Mouse (Mus musculus) brain, adult 2 months (tissue): Measurements from ENCODE around the gene Mlip.
A peak's percentile ranks its signal among the peaks of the same experiment; 100 is the strongest.

ENCODE experiments used
- DNase-seq: peaks from one replicate; pipeline ENCODE4 v3.0.0; 2011; ENCODE audit warnings: low read depth, low spot score

Gene Mlip

DNA sequence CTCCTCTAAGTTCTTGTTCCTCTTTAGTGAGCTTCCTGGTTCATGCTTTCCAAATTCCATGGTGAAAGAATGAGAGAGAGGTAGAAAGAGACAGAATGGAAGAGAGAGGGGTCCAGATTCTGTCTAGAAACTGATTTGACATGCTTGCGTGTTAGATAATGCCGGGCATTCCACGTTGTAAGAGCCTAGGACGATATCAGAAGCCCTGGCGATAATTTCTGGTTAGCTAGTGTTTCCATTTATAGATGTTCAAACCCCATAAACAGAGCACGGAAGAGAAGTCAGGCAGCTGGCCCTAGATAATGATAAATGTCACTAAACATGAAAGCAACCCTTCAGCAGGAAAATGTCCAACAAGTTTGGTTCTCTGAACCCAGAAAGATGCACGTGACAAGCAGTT, 5.1 kb downstream of the Mlip start:
- no peak for DNase-seq

DNA sequence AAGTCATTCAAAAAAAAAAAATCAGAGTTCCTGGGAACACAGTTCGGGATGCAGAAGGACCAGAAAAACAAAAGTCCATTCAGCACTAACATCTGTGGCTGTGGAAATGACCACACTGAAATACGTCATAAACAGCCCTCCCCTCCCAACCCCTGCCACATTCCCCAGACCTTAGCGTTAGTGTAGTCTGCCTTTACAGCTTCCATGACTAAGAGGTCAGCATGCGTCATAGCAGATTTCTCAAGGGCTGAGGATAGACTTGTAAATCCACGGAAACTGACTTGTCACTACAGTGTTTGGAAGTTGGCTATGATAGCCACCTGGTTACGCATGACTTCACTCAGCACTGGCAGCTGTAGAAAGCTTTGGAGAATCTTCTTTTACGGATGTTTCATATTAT, 8.5 kb downstream of the Mlip start:
- DNase-seq = no peak

DNA sequence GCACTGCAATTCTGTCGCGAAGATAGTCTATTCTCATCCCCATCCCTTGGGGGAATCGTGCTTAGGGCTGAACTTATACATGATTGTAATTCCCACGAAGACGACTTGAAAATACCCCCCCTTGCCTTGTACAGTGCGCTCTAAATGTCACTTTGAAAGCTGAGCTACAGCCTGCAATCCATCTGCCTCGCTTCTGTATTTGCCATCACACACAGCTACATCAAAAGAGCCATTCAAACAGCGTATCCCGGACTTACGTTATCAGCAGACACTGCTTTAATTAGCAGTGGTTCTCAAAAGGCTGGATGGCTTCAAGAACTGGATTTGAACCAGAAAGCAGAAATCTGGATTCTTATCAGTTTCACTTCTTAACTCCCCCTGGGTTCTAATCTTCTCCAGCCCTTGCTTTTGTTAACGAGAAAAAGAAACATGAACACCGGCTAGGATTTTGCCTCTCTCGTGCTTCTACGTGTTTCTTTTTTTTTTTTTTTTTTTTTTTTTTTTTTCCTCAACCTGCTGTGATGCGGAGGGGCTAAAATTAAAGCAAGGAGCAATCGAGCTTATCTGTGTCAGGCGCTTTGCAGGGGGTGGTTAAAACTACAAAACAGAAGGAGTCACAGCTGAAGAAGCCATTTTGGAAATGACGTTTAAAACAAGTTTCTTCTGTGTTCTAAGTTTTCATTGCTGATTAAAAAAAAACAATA, 12.5 kb downstream of the Mlip start:
- peak; percentile 86 for DNase-seq

DNA sequence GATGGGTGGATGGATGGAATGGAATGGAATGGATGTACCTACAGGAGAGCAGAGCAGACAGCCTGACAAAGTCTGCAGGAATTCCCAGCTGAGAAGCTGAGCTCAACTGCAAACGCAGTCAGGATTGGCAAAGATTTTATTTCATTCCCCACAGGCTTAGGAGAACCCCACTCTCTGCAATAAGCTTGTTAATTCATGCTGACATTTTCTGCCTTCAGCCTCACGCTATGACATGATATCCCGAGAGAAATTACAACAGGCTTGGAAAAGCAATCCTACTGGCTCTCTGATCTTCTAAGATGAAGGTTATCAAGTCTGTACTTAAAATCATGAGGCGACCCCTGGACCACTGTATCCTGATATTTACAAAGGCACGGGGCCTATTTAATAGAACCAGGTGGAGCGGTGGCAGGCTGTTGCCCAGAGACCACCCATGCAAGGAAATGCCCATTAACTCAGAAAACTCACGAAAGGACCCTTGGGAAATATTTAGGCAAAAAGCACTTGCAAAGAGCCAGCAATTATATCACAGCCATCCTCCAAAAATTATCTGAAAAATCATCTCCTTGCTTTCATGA, 13.1 kb downstream of the Mlip start:
- peak; percentile 67 for DNase-seq

DNA sequence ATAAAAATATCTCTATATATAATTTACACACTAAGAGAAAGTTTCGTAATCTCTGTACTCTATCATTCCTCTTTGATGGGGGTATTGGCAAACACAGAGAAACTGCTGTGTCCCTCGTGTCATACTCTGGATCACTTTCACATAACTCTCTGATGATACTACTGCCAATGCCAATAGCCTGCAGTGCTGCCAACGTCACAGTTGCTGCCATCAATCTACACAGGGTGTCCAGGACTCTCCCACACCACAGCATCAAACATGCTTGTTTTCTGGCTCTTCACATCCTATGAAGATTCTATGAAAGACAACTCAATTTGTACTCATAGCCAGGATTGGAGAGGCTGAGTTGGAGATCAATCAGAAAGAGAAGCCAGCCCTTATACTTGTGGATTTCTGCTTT, 17.4 kb downstream of the Mlip start:
- DNase-seq = no peak

DNA sequence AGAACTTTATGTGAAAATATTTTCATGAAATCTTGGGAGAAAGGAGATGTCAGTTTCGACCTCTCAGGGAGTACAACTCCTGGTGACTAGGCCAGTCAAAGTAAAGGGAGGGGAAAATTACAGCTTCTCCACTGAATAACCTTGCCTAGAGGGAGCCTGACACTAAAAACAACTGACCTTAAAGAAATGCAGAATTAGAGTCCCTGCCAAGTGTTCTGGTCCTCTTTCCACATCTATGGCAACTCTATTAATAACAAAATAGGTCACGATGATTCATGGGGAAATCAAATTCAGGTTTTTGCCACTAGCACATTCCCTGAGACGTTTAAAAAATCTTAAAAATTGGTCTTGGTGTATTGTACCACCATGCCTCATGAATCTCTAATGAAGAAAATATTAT, 34.4 kb downstream of the Mlip start:
- peak; percentile 32 for DNase-seq

DNA sequence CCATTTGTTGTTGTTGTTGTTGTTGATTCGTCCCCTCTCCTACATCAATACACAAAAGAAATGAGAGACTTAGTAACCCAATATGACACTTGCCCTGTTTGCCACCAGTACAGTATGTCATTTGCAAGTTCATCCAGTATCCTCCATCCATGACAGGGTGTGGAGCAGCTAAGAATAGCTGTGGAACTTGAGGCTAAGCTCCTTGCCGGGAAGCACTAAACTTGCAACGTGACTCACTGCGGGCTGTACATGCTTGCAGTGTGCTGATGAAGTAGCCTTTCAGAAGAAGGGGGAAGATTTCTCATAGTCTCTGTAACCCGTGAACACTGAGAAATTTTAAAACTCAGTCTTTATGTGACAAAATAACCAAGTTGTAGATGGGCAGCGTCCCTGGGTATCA, 42.2 kb downstream of the Mlip start:
- peak; percentile 47 for DNase-seq

DNA sequence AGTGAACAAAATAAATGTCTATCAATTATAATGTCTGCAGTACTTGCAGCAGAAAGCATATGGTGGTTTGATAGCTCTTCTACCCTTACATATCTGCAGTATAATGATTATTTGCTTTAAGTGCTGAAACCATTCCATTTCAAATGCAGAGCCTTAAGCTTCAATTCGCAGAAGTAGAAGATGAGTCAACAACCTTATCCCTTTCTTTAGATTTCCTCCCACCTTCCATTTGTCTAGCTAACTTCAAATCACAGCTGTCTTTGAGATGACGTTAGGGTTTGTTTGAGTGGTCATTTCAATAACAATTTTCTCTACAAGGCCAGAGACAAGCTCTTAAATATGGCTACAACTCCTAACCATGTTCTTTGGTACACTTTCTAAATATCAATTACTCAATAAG, 47.4 kb downstream of the Mlip start:
- DNase-seq = peak; percentile 51

DNA sequence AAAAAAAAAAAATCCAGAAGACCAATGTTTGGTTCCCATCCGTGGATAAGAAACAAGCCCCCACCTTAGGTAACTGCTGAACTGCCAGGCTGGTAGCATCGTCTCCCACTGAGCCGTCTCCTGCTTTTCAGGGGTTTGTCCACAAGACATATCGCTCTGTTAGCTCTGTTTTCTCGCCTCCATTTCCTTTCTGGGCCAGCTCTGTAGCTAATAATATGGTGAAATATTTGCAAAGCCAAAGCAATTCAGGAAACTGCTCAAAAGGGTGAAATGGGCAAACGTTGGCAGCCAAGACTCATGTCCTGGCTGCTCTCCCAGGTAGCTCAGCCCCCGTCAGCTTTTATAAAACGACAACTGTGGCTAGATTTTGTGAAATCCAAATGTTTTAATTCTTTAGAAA, 50.4 kb downstream of the Mlip start:
- peak; percentile 59 for DNase-seq

DNA sequence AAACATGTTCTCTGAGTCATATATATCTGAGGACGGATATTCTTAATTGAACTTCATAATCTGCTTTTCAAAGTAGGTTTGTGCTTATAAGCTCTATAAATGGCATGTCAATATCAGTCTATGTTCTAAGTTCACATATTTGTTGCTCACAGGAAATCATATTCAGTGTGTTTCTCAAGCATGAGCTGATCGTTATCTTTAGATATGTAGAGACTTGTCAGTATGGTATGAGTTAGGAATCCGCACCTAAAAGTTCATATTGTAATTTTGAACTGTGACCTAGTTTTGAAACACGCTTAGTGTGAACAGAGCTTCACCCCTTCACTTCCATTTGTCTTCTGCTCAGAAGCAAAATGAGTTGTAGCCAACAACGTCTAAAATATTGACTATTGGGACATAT, 64.8 kb downstream of the Mlip start:
- DNase-seq = no peak

DNA sequence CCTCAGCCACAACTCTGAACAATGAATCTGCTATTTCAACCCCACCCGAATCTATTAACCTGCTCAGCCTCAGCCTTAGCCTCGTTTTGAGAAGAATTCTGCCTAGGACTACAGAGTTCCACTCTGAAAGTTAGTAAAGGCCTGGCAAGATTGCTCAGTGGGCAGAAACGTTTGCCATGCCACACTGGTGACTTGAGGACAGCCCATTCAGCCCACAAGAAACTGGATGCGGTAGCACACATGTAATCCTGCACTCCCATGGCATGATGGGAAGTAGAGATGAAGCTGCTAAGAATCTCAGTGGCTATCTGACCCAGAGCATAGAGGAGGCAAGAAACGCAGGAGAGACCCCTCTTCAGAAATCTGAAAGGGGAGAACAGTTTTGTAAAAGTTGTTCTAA, 73.4 kb downstream of the Mlip start:
- no peak for DNase-seq

DNA sequence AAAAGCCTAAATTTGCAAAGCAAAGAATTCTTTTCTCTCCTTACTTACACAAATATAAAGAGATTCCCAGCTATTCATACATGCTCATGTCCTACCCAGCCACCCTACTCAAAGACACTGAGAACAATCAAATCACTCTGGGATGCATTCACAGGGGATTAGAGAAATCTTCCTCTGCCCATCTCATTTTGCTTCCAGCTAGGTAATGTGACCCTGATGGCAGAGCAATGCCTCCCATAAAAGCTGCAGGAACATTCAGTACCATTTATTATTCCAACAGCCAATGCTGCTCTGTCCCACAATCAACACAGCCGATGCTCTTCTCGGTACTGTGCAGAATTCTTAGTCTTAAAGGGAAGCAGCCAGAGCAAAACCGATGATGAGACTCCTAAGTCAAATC, 74.7 kb downstream of the Mlip start:
- DNase-seq = peak; percentile 40

DNA sequence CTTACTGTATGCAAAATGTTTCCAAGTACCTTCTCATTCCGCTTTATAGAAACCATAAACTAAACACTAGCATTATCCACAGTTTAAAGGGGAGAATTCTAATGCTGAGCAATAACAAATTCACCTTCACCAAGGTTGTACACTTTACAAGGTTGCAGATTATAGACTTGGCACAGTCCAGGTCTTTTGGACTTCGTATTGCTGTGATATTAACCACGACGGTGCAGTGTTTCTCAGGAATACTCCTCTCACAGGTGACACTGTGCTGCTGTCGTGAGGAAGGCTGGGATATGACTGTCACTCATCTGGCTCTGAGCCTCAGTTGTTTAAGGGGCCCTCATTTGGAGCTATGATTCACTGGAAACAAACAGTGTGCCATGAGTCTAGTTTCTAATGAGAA, 75.5 kb downstream of the Mlip start:
- DNase-seq = peak; percentile 27

DNA sequence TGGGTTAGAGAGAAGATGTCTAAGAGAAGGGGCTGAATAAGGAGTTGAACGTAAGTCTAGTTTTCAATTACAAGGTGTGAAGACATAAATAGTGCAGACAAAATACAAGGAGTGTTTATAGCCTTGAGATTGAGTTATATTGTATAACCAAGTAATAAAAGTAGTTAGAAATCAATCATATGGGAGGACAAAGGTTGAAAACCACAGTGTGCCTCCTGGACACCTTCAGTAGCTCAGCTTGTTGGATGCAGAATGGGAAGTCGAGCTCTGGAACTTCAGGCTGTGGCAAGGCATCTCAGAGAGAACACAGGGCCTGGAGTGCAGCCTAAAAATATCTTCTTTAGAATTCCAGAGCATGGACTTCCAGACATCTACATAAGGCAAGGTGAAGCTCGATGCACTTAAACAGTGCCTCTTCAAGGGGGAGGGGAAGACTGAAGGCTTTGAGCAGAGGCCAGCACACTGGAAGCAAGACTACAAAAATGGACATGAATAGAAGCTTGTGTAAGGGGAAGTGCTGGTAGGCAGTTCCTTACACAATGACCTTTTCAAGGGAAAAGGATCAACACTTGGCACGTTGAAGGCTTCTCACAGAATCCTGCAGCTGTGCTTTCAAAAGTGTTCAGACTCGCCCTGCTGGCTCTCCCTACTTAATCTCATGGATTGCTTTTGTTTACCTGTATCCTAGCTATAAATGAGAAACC, 76.2 kb downstream of the Mlip start:
- peak; percentile 68 for DNase-seq

DNA sequence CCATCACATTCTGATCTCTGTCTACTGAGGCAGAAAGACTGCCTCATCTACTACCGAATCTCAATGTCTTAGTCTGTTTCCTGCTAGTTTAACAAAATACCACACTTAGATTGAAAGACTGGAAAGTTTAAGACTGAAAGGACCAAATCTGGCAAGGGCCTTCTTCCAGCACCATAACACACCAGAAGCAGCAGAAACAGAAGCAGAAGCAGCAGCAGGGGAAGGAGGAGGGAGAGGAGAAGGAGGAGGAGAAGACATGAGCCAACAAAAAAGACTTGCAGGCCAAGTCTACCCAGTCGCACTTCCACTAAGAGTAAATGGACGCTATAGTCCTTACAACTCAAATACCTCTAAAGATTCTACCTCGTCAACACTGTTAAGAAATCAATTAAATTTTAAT, 80.0 kb downstream of the Mlip start:
- peak; percentile 54 for DNase-seq

DNA sequence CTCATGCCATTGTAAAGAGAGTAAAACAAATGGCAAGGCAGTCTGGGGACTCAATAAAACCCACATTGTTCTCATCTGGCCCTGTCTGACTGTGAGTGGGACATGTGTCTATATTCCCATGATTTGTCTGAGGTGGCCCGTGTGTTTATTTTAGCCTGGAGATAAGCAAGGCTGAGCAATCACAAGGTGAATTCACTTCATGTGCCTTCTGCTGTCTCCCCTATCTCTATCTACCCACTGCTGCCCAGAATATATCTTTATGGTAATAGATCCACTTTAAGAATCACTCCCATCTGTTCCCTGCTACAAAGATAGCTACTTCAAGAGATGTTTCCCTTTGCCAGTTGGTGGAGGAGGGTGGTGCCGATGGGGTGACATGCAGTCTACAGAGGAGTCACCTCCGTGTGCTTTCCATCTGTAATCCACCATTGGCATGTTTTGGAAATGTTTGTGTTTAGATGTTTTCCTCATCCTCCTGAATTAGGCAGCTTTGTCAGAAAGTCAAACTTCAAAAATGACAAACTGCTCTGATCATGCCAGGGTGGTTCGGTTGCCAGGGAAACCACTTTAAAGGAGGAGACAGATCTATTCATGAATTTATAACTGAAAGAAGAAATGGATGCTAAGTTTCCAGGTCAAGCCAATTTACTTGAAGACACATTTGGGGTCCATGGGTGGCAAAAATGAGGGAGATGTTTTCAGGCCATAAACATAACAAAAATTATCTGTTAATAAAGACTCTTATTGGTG, 87.3 kb downstream of the Mlip start:
- peak; percentile 90 for DNase-seq

DNA sequence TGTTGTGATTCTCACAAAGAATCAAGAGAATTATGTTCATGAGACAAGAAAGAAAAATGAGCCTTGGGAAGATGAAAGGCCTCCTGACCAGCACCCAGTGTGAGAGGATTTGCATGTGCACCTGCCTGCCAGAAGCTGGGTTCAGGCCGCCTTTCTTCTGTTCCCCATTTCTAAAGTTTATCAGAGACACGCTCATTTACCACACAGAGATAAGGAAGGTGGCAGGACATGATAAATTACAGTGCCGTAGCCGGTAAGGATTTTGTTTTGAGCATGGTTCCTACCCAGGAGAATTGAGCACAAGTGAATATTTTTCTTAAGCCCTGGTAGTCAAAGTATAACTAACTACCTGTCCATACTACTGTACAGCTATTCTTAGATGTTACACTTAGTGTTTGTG, 93.7 kb downstream of the Mlip start:
- no peak for DNase-seq

DNA sequence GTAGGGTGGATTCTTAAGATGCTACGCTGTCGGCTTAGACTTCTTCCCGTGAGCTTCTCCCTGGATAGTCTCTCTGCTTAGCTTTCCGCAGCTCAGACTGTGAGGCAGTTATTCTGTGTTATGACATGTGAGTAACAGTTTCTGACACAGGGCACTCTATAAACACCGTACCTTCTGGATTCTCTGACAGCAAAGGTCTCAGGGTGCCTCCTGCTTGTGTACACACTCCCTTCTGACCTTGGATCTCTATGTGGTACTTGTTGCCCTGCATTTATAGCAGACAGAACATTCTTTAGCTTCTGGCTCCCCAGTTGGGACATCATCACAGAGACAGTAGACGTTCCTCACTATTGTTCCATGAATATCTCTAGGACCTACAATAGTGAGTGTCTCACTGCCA, 94.5 kb downstream of the Mlip start:
- DNase-seq = no peak

DNA sequence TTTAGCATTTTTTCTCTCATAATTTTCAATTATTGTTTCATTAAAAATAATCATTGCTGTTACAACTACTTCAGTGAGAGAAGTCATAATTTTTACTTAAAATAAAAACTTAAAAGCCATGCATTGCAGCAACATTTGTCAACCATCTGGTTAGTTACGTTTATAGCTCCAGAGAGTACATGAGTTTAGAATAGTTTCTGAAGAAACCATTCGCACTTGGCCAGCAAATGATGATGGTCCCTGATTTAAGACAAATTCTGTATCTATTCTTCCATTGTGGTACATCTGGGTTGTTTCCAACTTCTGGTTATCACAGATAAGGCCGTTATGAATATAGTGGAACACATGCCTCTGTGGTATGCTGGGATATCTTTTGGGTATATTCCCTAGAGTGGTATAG, 98.3 kb downstream of the Mlip start:
- DNase-seq = peak; percentile 71

DNA sequence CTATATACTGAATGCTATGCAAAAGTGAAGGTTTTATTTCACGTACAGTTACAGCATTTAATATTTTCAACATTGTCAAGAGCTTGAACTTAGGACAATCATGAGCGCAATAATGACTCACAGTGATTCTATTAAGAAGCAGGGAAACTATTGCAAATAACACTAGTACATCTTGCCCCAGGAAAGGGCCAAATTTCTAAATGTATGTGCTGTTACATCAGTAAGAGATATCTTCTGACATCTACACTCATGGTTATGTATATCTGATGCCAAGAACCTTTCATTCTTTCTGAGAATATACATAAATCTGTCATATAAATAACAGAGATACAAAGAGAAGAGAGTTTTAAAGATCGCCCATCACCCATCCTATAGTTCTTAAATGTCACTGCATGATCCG, 100.0 kb downstream of the Mlip start:
- DNase-seq = no peak

DNA sequence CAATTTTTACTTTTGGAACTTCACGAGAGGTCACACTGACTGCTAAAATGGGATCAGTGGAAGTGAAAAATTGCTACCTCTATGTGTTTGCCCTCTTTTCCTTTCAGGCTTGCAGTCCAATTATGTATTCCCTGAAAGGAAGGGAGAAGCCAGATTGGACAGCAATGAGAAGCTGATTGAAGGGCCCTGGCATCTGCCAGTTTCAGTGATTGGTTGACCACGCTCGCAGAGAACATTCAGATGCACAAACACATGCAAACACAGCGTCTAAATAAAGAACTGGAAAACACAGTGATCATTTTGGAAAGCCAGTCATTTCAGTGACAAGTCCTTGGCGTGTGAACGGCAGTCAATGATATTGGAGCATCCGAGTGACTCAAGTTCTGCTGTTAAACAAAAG, 100.6 kb downstream of the Mlip start:
- peak; percentile 80 for DNase-seq

DNA sequence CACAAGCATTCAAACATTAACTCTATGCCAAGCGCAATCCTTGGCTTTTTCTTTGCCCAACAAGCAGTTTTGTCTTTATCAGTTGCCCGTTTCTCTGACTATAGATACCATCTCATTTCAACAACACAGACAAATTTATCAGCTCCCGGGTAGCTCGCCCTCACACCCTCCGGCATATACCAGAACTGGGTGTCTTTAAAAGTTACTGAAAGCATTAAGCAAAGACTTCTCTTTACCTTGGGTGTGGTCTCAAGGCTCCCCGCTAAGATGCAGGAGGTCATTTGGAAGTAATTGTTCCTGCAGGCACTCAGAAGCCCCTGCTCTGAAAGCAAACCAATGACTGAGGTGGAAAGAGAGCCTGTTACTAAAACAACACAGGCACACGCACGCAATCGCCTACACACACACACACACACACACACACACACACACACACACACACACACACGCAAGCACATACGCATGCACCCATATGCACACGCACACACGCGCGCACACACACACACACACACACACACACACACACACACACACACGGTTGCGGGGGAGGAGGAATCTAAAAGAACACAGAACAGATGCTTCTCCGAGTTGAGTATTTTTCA, 101.2 kb downstream of the Mlip start:
- DNase-seq = peak; percentile 57
